8 mouse cellular contexts compared by ENCODE assay signal in genomic region chr1:61373661-61374491, GRCm38 (mm10).
A peak's percentile ranks its signal among the peaks of the same experiment; 100 is the strongest.
DNase-seq lines count a peak whose midpoint lies in the region; ATAC-seq and TF ChIP-seq lines count a peak whose summit lies in the region.

No protein-coding gene starts in this region.

- H3K36me3 ChIP-seq in stomach, embryonic 14.5 days (ENCODE audit: control insufficient read depth, insufficient read depth, low read length), result no peaks in the 10 kb centered on the region
- H3K36me3 ChIP-seq in hindbrain, embryonic 10.5 days, result no peaks in the 10 kb centered on the region

- H3K4me2 ChIP-seq in stomach, embryonic 14.5 days (replicated peaks; ENCODE audit: low read depth, low read length), result no peak overlapping the region

- DNase-seq in layer of hippocampus, adult 2 months (ENCODE audit: low spot score in 2 of 2), result peak in 1 of 2 experiments; percentile 31
- DNase-seq in layer of hippocampus, adult 9-10 months (ENCODE audit: low spot score), result no peak
- DNase-seq in heart, postnatal 10 days, result peak; percentile 53 to 55
- peak; percentile 48 for DNase-seq in liver
- DNase-seq in hindbrain, embryonic 10.5 days (ENCODE audit: low spot score), result no peak
- DNase-seq in cerebellum, adult 11 months, result no peak
- DNase-seq in gastrocnemius, postnatal 4 days (ENCODE audit: low spot score in 2 of 2), result no peak

- intact Hi-C loops in heart, postnatal 10 days (cut with DNase I), result loop anchor here (1.0 to 10.0 kb wide), 3 partner anchors 76 to 551 kb away; no protein-coding TSS in a partner anchor

- no peaks in the 10 kb centered on the region for H3K27me3 ChIP-seq in stomach, embryonic 14.5 days (ENCODE audit: control insufficient read depth, insufficient read depth, low read length)
- no peaks in the 10 kb centered on the region for H3K27me3 ChIP-seq in hindbrain, embryonic 10.5 days (ENCODE audit: insufficient read depth, poor library complexity, severe bottlenecking)

- no peak overlapping the region for H3K4me3 ChIP-seq in layer of hippocampus, adult 2 months
- H3K4me3 ChIP-seq in stomach, embryonic 14.5 days (ENCODE audit: low read depth, low read length), result no peak overlapping the region
- H3K4me3 ChIP-seq in hindbrain, embryonic 10.5 days, result no peak overlapping the region

- H3K9ac ChIP-seq in stomach, embryonic 14.5 days (replicated peaks; ENCODE audit: low read depth, low read length), result no peak overlapping the region

- TF ChIP-seq CTCF in layer of hippocampus, adult 2 months (conservative IDR thresholded peaks at IDR 0.05), result no peak

- H3K9me3 ChIP-seq in stomach, embryonic 14.5 days (ENCODE audit: control insufficient read depth, low read depth, low read length), result no peaks in the 10 kb centered on the region
- H3K9me3 ChIP-seq in hindbrain, embryonic 10.5 days, result peaks cover 5% of the 10 kb centered on the region; the same call in 1 of the 2 replicates

- peak overlapping the region; percentile 21; the same call in 1 of the 2 replicates for H3K27ac ChIP-seq in layer of hippocampus, adult 2 months
- H3K27ac ChIP-seq in stomach, embryonic 14.5 days (ENCODE audit: low read length), result 0 out of 2 replicates have a peak overlapping the region, but pooled peaks have one; percentile 5
- H3K27ac ChIP-seq in hindbrain, embryonic 10.5 days, result no peak overlapping the region; the same call in 1 of the 2 replicates

- peaks cover 15% of the 10 kb centered on the region for H3K4me1 ChIP-seq in stomach, embryonic 14.5 days (ENCODE audit: control insufficient read depth, insufficient read depth, low read length)
- H3K4me1 ChIP-seq in hindbrain, embryonic 10.5 days (replicated peaks), result 0 out of 2 replicates have a peak, but pooled peaks cover 8% of the 10 kb centered on the region

- no peak for ATAC-seq in stomach, embryonic 14.5 days (ENCODE audit: insufficient number of reproducible peaks, insufficient read depth, low FRiP score, low read depth)

- 53% methylated on average over 17 of the region's 17 CpGs for WGBS in stomach, embryonic 14.5 days
- 76% methylated on average over 17 of the region's 17 CpGs for WGBS in hindbrain, embryonic 10.5 days

Comparison
In these comparisons a context has a peak if more than half of its experiments do, and no peak if none do; other contexts are left out.
1. DNase-seq: peak in heart, postnatal 10 days (2 of 2) and liver (single experiment); none in layer of hippocampus, adult 9-10 months (single experiment), hindbrain, embryonic 10.5 days (single experiment), cerebellum, adult 11 months (single experiment) and gastrocnemius, postnatal 4 days (0 of 2).